Comparison of ENCODE assay signal across 18 mouse cellular contexts in the genomic region with DNA sequence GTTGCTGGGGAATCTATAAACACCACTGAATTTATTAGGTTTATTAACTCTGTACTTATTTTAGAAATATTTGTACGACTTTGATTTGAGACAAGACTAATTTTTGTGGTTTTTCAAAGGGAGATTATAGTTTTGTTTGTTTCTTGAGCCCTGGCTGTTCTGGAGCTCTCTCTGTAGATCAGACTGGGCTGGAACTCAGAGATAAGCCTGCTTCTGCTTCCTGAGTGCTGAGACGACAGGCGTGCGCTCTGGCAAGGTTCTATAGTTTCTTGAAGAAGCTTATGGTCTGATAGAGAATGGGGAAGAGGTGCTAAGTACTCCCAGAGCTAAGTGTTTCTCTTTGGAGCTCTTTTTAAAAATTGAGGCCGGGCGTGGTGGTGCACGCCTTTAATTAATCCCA. TPM values are rescaled to one million over a fixed set of nuclear protein-coding genes. Genes with fewer than 3 reads are reported as not detected.
DNase-seq lines count a peak whose midpoint lies in the region; ATAC-seq lines count a peak whose summit lies in the region.
"Had no signal": no experiment of that assay in that cellular context is flagged by ENCODE, and none has a peak within 500 bp of the region (broad histone marks: within the 10 kb centered on the region; RNA-seq: fewer than 3 reads in every experiment).

No protein-coding gene starts in this region.

- no peaks in the 10 kb centered on the region for H3K27me3 ChIP-seq in heart, embryonic 13.5 days (replicated peaks)
- H3K27me3 ChIP-seq: embryonic facial prominence, embryonic 12.5 days; heart, embryonic 12.5 days had no signal

- H3K9ac ChIP-seq in heart, embryonic 13.5 days = no peak overlapping the region
- H3K9ac ChIP-seq: embryonic facial prominence, embryonic 12.5 days had no signal

- DNase-seq in heart, postnatal 4 days = no peak
- peak; percentile 99 for DNase-seq in MEL-GATA-1-ER (ENCODE audit: extremely low read depth, low read depth)
- DNase-seq in liver = peak; percentile 79
- no peak for DNase-seq in cerebellum, adult 18-20 months
- DNase-seq in cerebellum, adult 9-11 months = no peak
- no peak for DNase-seq in spleen, adult 12 weeks (ENCODE audit: low spot score)
- DNase-seq: cerebellum, adult 11 months; gastrocnemius, postnatal 36 days; kidney, adult 8-10 months; kidney, postnatal 4 days; midbrain, embryonic 14.5 days; thymus, postnatal 14 days had no signal

- peak overlapping the region; percentile 7; the same call in 1 of the 2 replicates for H3K4me3 ChIP-seq in heart, embryonic 13.5 days
- H3K4me3 ChIP-seq in macrophage (ENCODE audit: inconsistent target) = no peak overlapping the region
- H3K4me3 ChIP-seq: embryonic facial prominence, embryonic 12.5 days had no signal

- H3K79me2 ChIP-seq in macrophage (ENCODE audit: inconsistent target) = peaks cover 51% of the 10 kb centered on the region

- ATAC-seq in heart, embryonic 13.5 days (ENCODE audit: extremely low read depth, insufficient number of reproducible peaks, low FRiP score, low TSS enrichment) = no peak

- peaks cover 46% of the 10 kb centered on the region for H3K4me1 ChIP-seq in heart, embryonic 13.5 days

- peaks cover 26% of the 10 kb centered on the region for H3K36me3 ChIP-seq in heart, embryonic 13.5 days
- H3K36me3 ChIP-seq in macrophage (ENCODE audit: inconsistent target) = peaks cover 17% of the 10 kb centered on the region

- 82% methylated on average over 7 of the region's 7 CpGs for WGBS in heart, embryonic 13.5 days
- 50% methylated on average over 6 of the region's 7 CpGs for WGBS in macrophage (ENCODE audit: missing documents)

- H3K4me2 ChIP-seq in heart, embryonic 13.5 days = peak overlapping the region; percentile 75; the same call in 1 of the 2 replicates

- H3K27ac ChIP-seq in heart, embryonic 13.5 days (replicated peaks) = no peak overlapping the region
- H3K27ac ChIP-seq in macrophage = peak overlapping the region; percentile 78; the same call in 1 of the 2 replicates
- H3K27ac ChIP-seq: embryonic facial prominence, embryonic 12.5 days; forebrain, embryonic 10.5 days had no signal

- no peaks in the 10 kb centered on the region for H3K9me3 ChIP-seq in heart, embryonic 13.5 days
- H3K9me3 ChIP-seq: embryonic facial prominence, embryonic 12.5 days; forebrain, embryonic 10.5 days; heart, embryonic 12.5 days had no signal

RNA-seq across cellular contexts. Expression of a gene that starts 2.3 kb away (rescaled TPM):
- 43.9 and 44.2 TPM in 2 replicates for polyA plus RNA-seq in heart, embryonic 13.5 days (2015; fragmentation: Nextera tagmentation; extraction: Ambion mirVana)
- total RNA-seq in heart, postnatal 4 days (2021) = 10 to 100 TPM; 53.2 to 61.3 TPM
- 100 to 1,000 TPM in 21 of 26 experiments, 10 to 100 TPM in 5; 77.1 to 208 (median 139) TPM for total RNA-seq in macrophage (2018; cell fraction: chromatin; rRNA removed)
- 10 to 100 TPM in 25 of 26 experiments, 1 to 10 TPM in 1; 9.4 to 31.5 (median 18.2) TPM for total RNA-seq in macrophage (2018; cell fraction: cytosol; rRNA removed)
- total RNA-seq in macrophage (2018; cell fraction: nucleus; rRNA removed) = 100 to 1,000 TPM in 2 of 26 experiments, 10 to 100 TPM in 24; 48.3 to 128 (median 78.7) TPM
- 14.9 to 23.8 TPM (median 23.6 TPM) in 3 replicates for polyA plus RNA-seq in macrophage (2018)

RNA-seq across cellular contexts. Expression of a gene that starts 2.4 kb away (rescaled TPM):
- polyA plus RNA-seq in heart, embryonic 13.5 days (2015; fragmentation: Nextera tagmentation; extraction: Ambion mirVana) = 1.6 TPM in 2 replicates
- 1 to 10 TPM; 1.4 to 1.6 TPM for total RNA-seq in heart, postnatal 4 days (2021)
- under 1 TPM in 1 of 26 experiments, not detected in 25; 0.54 TPM for total RNA-seq in macrophage (2018; cell fraction: chromatin; rRNA removed)
- under 1 TPM in 24 of 26 experiments, not detected in 2; 0.09 to 0.68 (median 0.21) TPM for total RNA-seq in macrophage (2018; cell fraction: cytosol; rRNA removed)
- 1 to 10 TPM in 3 of 26 experiments, under 1 TPM in 6, not detected in 17; 0.42 to 1.2 (median 0.61) TPM for total RNA-seq in macrophage (2018; cell fraction: nucleus; rRNA removed)
- 0.13 to 0.59 TPM (median 0.42 TPM) in 3 replicates for polyA plus RNA-seq in macrophage (2018)

RNA-seq across cellular contexts. Expression of a gene that starts 13.5 kb away (rescaled TPM):
- polyA plus RNA-seq in heart, embryonic 13.5 days (2015; fragmentation: Nextera tagmentation; extraction: Ambion mirVana) = 160 and 173 TPM in 2 replicates
- total RNA-seq in heart, postnatal 4 days (2021) = 10 to 100 TPM; 74.8 to 84.6 TPM
- 10 to 100 TPM; 24.6 to 88.8 (median 38.2) TPM for total RNA-seq in macrophage (2018; cell fraction: chromatin; rRNA removed)
- 100 to 1,000 TPM; 271 to 488 (median 379) TPM for total RNA-seq in macrophage (2018; cell fraction: cytosol; rRNA removed)
- 100 to 1,000 TPM in 25 of 26 experiments, 10 to 100 TPM in 1; 62.8 to 337 (median 227) TPM for total RNA-seq in macrophage (2018; cell fraction: nucleus; rRNA removed)
- polyA plus RNA-seq in macrophage (2018) = 347 to 461 TPM (median 393 TPM) in 3 replicates

RNA-seq across cellular contexts. Expression of a gene that starts 26.1 kb away (rescaled TPM):
- polyA plus RNA-seq in heart, embryonic 13.5 days (2015; fragmentation: Nextera tagmentation; extraction: Ambion mirVana) = 2.6 and 3.8 TPM in 2 replicates
- under 1 TPM; 0.47 to 0.86 TPM for total RNA-seq in heart, postnatal 4 days (2021)
- total RNA-seq in macrophage (2018; cell fraction: chromatin; rRNA removed) = under 1 TPM in 1 of 26 experiments, not detected in 25; 0.91 TPM
- total RNA-seq in macrophage (2018; cell fraction: cytosol; rRNA removed) = not detected
- total RNA-seq in macrophage (2018; cell fraction: nucleus; rRNA removed) = under 1 TPM in 1 of 26 experiments, not detected in 25; 0.98 TPM
- polyA plus RNA-seq in macrophage (2018) = not detected in 3 replicates
- total RNA-seq: hematopoietic stem cell, adult 5-6 weeks had no signal

RNA-seq across cellular contexts. Expression of a gene that starts 34.2 kb away (rescaled TPM):
- polyA plus RNA-seq in heart, embryonic 13.5 days (2015; fragmentation: Nextera tagmentation; extraction: Ambion mirVana) = not detected in 2 replicates
- total RNA-seq in heart, postnatal 4 days (2021) = not detected
- not detected for total RNA-seq in macrophage (2018; cell fraction: chromatin; rRNA removed)
- not detected for total RNA-seq in macrophage (2018; cell fraction: cytosol; rRNA removed)
- not detected for total RNA-seq in macrophage (2018; cell fraction: nucleus; rRNA removed)
- polyA plus RNA-seq in macrophage (2018) = not detected in 3 replicates
- total RNA-seq: gastrocnemius, postnatal 36 days; hematopoietic stem cell, adult 5-6 weeks had no signal
- polyA plus RNA-seq: midbrain, embryonic 14.5 days had no signal

Comparison
In these comparisons a context has a peak if more than half of its experiments do, and no peak if none do; other contexts are left out.
1. DNase-seq: peak in MEL-GATA-1-ER (single experiment) and liver (single experiment); none in heart, postnatal 4 days (single experiment), cerebellum, adult 18-20 months (0 of 2), cerebellum, adult 9-11 months (single experiment) and spleen, adult 12 weeks (single experiment).